In genomic region chr14:76527030-76527719, GRCm38 (mm10) we compare ENCODE assay signal across 10 mouse cellular contexts. TPM values are rescaled to one million over a fixed set of nuclear protein-coding genes. Genes with fewer than 3 reads are reported as not detected.
DNase-seq lines count a peak whose midpoint lies in the region; ATAC-seq lines count a peak whose summit lies in the region.
"Had no signal": no experiment of that assay in that cellular context is flagged by ENCODE, and none has a peak within 500 bp of the region (broad histone marks: within the 10 kb centered on the region; RNA-seq: fewer than 3 reads in every experiment).

No protein-coding gene starts in this region.

- H3K4me1 ChIP-seq in liver, embryonic 12.5 days, result peaks cover 89% of the 10 kb centered on the region
- no peaks in the 10 kb centered on the region; the same call in 1 of the 2 replicates for H3K4me1 ChIP-seq in forebrain, embryonic 15.5 days

- H3K9me3 ChIP-seq in liver, embryonic 12.5 days (replicated peaks), result no peaks in the 10 kb centered on the region
- H3K9me3 ChIP-seq in forebrain, embryonic 15.5 days, result no peaks in the 10 kb centered on the region
- H3K9me3 ChIP-seq: midbrain, embryonic 12.5 days had no signal

- no peaks in the 10 kb centered on the region for H3K36me3 ChIP-seq in liver, embryonic 12.5 days
- H3K36me3 ChIP-seq in forebrain, embryonic 15.5 days, result no peaks in the 10 kb centered on the region
- H3K36me3 ChIP-seq: midbrain, embryonic 12.5 days had no signal

- H3K4me2 ChIP-seq in liver, embryonic 12.5 days, result no peak overlapping the region
- H3K4me2 ChIP-seq in forebrain, embryonic 15.5 days (replicated peaks), result no peak overlapping the region
- H3K4me2 ChIP-seq: midbrain, embryonic 12.5 days had no signal

- H3K27me3 ChIP-seq in liver, embryonic 12.5 days (replicated peaks), result no peaks in the 10 kb centered on the region
- no peaks in the 10 kb centered on the region for H3K27me3 ChIP-seq in forebrain, embryonic 15.5 days

- ATAC-seq in liver, embryonic 12.5 days, result no peak
- no peak for ATAC-seq in forebrain, embryonic 15.5 days (replicated peaks)

- H3K9ac ChIP-seq in liver, embryonic 12.5 days, result no peak overlapping the region
- H3K9ac ChIP-seq in forebrain, embryonic 15.5 days (replicated peaks), result no peak overlapping the region
- H3K9ac ChIP-seq: midbrain, embryonic 12.5 days had no signal

- DNase-seq in adrenal gland, postnatal 10 days, result peak; percentile 53
- DNase-seq in adrenal gland, adult 8-10 months, result no peak
- no peak for DNase-seq in liver
- DNase-seq in heart, adult 18-20 months, result peak; percentile 32 to 67
- peak; percentile 42 to 47 for DNase-seq in kidney, postnatal 4 days
- no peak for DNase-seq in natural killer cell, adult 2 months (ENCODE audit: low spot score in 2 of 2)
- DNase-seq: cerebellum, postnatal 36 days had no signal

- peak overlapping the region; percentile 2; the same call in 1 of the 2 replicates for H3K27ac ChIP-seq in liver, embryonic 12.5 days
- no peak overlapping the region for H3K27ac ChIP-seq in forebrain, embryonic 15.5 days (replicated peaks)
- H3K27ac ChIP-seq: midbrain, embryonic 12.5 days had no signal

- WGBS in liver, embryonic 12.5 days (ENCODE audit: insufficient replicate concordance), result 89% methylated on average over 20 of the region's 20 CpGs
- WGBS in forebrain, embryonic 15.5 days, result 95% methylated on average over 20 of the region's 20 CpGs

- no peak overlapping the region for H3K4me3 ChIP-seq in liver, embryonic 12.5 days
- no peak overlapping the region for H3K4me3 ChIP-seq in forebrain, embryonic 15.5 days
- H3K4me3 ChIP-seq: midbrain, embryonic 12.5 days had no signal

RNA-seq across cellular contexts. Expression of gene Serp2, which starts 29.5 kb away (rescaled TPM):
- total RNA-seq in adrenal gland, postnatal 10 days (2021), result 1 to 10 TPM; 7.2 to 9.6 TPM
- total RNA-seq in adrenal gland, adult 8-10 months (2022), result 1 to 10 TPM; 4.5 to 10.0 (median 6.7) TPM
- 2.2 and 2.9 TPM in 2 replicates for polyA plus RNA-seq in liver, embryonic 12.5 days (2016; fragmentation: Nextera tagmentation; extraction: Ambion mirVana)
- 1 to 10 TPM in 1 of 2 experiments, under 1 TPM in 1; 0.75 to 1.1 TPM for total RNA-seq in heart, adult 18-20 months (2021)
- polyA plus RNA-seq in forebrain, embryonic 15.5 days (2015; fragmentation: Nextera tagmentation; extraction: Ambion mirVana), result 125 and 138 TPM in 2 replicates

Comparison
In these comparisons a context has a peak if more than half of its experiments do, and no peak if none do; other contexts are left out.
1. DNase-seq: peak in adrenal gland, postnatal 10 days (single experiment), heart, adult 18-20 months (2 of 2) and kidney, postnatal 4 days (2 of 2); none in adrenal gland, adult 8-10 months (single experiment), liver (single experiment) and natural killer cell, adult 2 months (0 of 2).